Mouse (Mus musculus) liver, embryonic 16.5 days (tissue): ENCODE results near the gene Pomgnt2. TPM values are rescaled to one million over a fixed set of nuclear protein-coding genes. Genes with fewer than 3 reads are reported as not detected.

Source experiments
- ATAC-seq: fragments of 200-750 bp; cut with Nextera tagmentation; 2 replicates; pipeline ENCODE4 v1.8.0; 2017; ENCODE audit warnings: low read depth, mild to moderate bottlenecking, moderate number of reproducible peaks, moderate library complexity
- H3K27ac ChIP-seq: fragments of 300-500 bp; sonication (generic); 2 replicates; pipeline ENCODE4 v1.5.1; 2014; ENCODE audit warnings: mild to moderate bottlenecking, low read length
- H3K27me3 ChIP-seq: fragments of 300-500 bp; sonication (generic); 2 replicates; pipeline ENCODE4 v1.6.1; 2014; ENCODE audit warnings: low read depth, low read length, mixed read lengths; ENCODE audit not compliant: control insufficient read depth, insufficient read depth
- H3K36me3 ChIP-seq: fragments of 300-500 bp; sonication (generic); 2 replicates; pipeline ENCODE4 v1.6.1; 2014; ENCODE audit warnings: mild to moderate bottlenecking; ENCODE audit not compliant: control insufficient read depth, insufficient read depth
- H3K4me1 ChIP-seq: fragments of 300-500 bp; sonication (generic); 2 replicates; pipeline ENCODE4 v1.6.1; 2014; ENCODE audit warnings: low read depth, low read length, mixed read lengths; ENCODE audit not compliant: control insufficient read depth
- H3K4me2 ChIP-seq: fragments of 300-500 bp; sonication (generic); 2 replicates; pipeline ENCODE4 v1.6.1; 2014; ENCODE audit warnings: low read depth, low read length, mixed read lengths
- H3K4me3 ChIP-seq: fragments of 300-500 bp; sonication (generic); 2 replicates; pipeline ENCODE4 v1.5.1; 2014; ENCODE audit warnings: low read depth, mild to moderate bottlenecking, low read length
- H3K9ac ChIP-seq: fragments of 300-500 bp; sonication (generic); 2 replicates; pipeline ENCODE4 v1.6.1; 2014; ENCODE audit warnings: low read depth, low read length
- H3K9me3 ChIP-seq: fragments of 300-500 bp; sonication (generic); replicated peaks from 2 replicates; pipeline ENCODE4 v1.6.1; 2016; ENCODE audit warnings: low read length; ENCODE audit not compliant: control insufficient read depth
- WGBS: fragments of 180-500 bp; shearing (Covaris S2); extraction: QIAGEN DNeasy Blood & Tissue Kit; methylation state at CpG from one replicate; pipeline ENCODE4 v1.1.7; 2014; ENCODE audit not compliant: insufficient replicate concordance; 5-methylcytosine and 5-hydroxymethylcytosine counted together
- polyA plus RNA-seq: library from polyadenylated mRNA; unstranded; fragments of >200 nt; fragmentation: Nextera tagmentation; extraction: Ambion mirVana; gene quantifications from 2 replicates; pipeline ENCODE4 v1.2.1, GENCODE M21; 2015

Pomgnt2 gene
- polyA plus RNA-seq, 1 experiment from 2014 or later, result 3.2 TPM

- no peaks in the 10 kb centered on the region for H3K4me1 ChIP-seq
- WGBS, result 58% methylated on average over 5 of the region's 5 CpGs
- H3K36me3 ChIP-seq, result no peaks in the 10 kb centered on the region
- no peaks in the 10 kb centered on the region for H3K27me3 ChIP-seq
- no peak overlapping the region for H3K9ac ChIP-seq
- no peak for ATAC-seq
- H3K4me2 ChIP-seq, result no peak overlapping the region
- no peaks in the 10 kb centered on the region for H3K9me3 ChIP-seq
- no peak overlapping the region for H3K4me3 ChIP-seq
- H3K27ac ChIP-seq, result no peak overlapping the region
Observed at GRCm38 (mm10) chr9:121968258-121968657, 28.7 kb downstream of the Pomgnt2 start.

GRCm38 (mm10) chr9:121964941-121965340 lies 32.0 kb downstream of the Pomgnt2 start:
- H3K27ac ChIP-seq, result no peak overlapping the region
- no peaks in the 10 kb centered on the region for H3K9me3 ChIP-seq

GRCm38 (mm10) chr9:121959966-121960635 lies 36.8 kb downstream of the Pomgnt2 start:
- WGBS, result 57% methylated on average over 7 of the region's 7 CpGs
- Histone ChIP-seq H3K9me3 (no peaks in the 10 kb centered on the region), H3K36me3 (no peaks in the 10 kb centered on the region), H3K4me1 (no peaks in the 10 kb centered on the region), H3K4me3 (no peak overlapping the region), H3K27me3 (no peaks in the 10 kb centered on the region), H3K4me2 (no peak overlapping the region), H3K9ac (no peak overlapping the region), H3K27ac (no peak overlapping the region)
- no peak for ATAC-seq

More at GRCm38 (mm10) chr9:121964941-121965340, 32.0 kb downstream of the Pomgnt2 start:
- no peaks in the 10 kb centered on the region for H3K36me3 ChIP-seq
- no peak for ATAC-seq
- WGBS, result 73% methylated on average over 7 of the region's 7 CpGs
- H3K4me1 ChIP-seq, result no peaks in the 10 kb centered on the region
- no peak overlapping the region for H3K9ac ChIP-seq
- H3K4me2 ChIP-seq, result no peak overlapping the region
- no peak overlapping the region for H3K4me3 ChIP-seq
- H3K27me3 ChIP-seq, result no peaks in the 10 kb centered on the region

GRCm38 (mm10) chr9:121952596-121952995 lies 44.3 kb downstream of the Pomgnt2 start:
- peaks cover 2% of the 10 kb centered on the region for H3K4me1 ChIP-seq
- no peak overlapping the region for H3K4me3 ChIP-seq
- H3K4me2 ChIP-seq, result no peak overlapping the region
- ATAC-seq, result no peak
- 67% methylated on average over 6 of the region's 6 CpGs for WGBS
- no peaks in the 10 kb centered on the region for H3K36me3 ChIP-seq
- H3K9ac ChIP-seq, result no peak overlapping the region
- H3K27ac ChIP-seq, result no peak overlapping the region
- no peaks in the 10 kb centered on the region for H3K9me3 ChIP-seq
- no peaks in the 10 kb centered on the region for H3K27me3 ChIP-seq

- no peak; the same call in 1 of the 2 replicates for ATAC-seq
- Histone ChIP-seq H3K4me3 (no peak overlapping the region), H3K36me3 (no peaks in the 10 kb centered on the region), H3K4me2 (no peak overlapping the region), H3K27ac (no peak overlapping the region), H3K27me3 (no peaks in the 10 kb centered on the region), H3K9ac (no peak overlapping the region), H3K9me3 (no peaks in the 10 kb centered on the region), H3K4me1 (peaks cover 2% of the 10 kb centered on the region)
- WGBS, result 39% methylated on average over 4 of the region's 4 CpGs
Observed at GRCm38 (mm10) chr9:121951114-121951423, 45.8 kb downstream of the Pomgnt2 start.

- H3K27ac ChIP-seq, result no peak within 1 kb of the TSS
- no peak within 1 kb of the TSS for H3K9ac ChIP-seq
- H3K9me3 ChIP-seq, result no peaks in the 10 kb centered on the region
- H3K4me2 ChIP-seq, result peak within 1 kb of the TSS; percentile 32
- no peaks in the 10 kb centered on the region for H3K36me3 ChIP-seq
- ATAC-seq, result peak; percentile 82
- WGBS, result 17% methylated on average over 14 of the region's 14 CpGs
- H3K27me3 ChIP-seq, result no peaks in the 10 kb centered on the region
- peaks cover 2% of the 10 kb centered on the region for H3K4me1 ChIP-seq
- H3K4me3 ChIP-seq, result no peak within 1 kb of the TSS
Observed at GRCm38 (mm10) chr9:121950418-121951113, 46.3 kb downstream of the Pomgnt2 start, which contains the start of gene Fam198a. Gene Fam198a, plus strand, starts transcription at chr9:121950988.

GRCm38 (mm10) chr9:121948431-121948830 lies 48.5 kb downstream of the Pomgnt2 start:
- 44% methylated on average over 4 of the region's 4 CpGs for WGBS

GRCm38 (mm10) chr9:121947784-121948183 lies 49.1 kb downstream of the Pomgnt2 start:
- Histone ChIP-seq H3K36me3 (no peaks in the 10 kb centered on the region), H3K4me1 (peaks cover 2% of the 10 kb centered on the region), H3K27ac (no peak overlapping the region), H3K4me2 (no peak overlapping the region), H3K4me3 (no peak overlapping the region), H3K9ac (no peak overlapping the region), H3K27me3 (no peaks in the 10 kb centered on the region), H3K9me3 (no peaks in the 10 kb centered on the region)
- WGBS, result 8% methylated on average over 4 of the region's 4 CpGs
- no peak for ATAC-seq

More at GRCm38 (mm10) chr9:121948431-121948830, 48.5 kb downstream of the Pomgnt2 start:
- peaks cover 2% of the 10 kb centered on the region for H3K4me1 ChIP-seq
- ATAC-seq, result no peak
- H3K36me3 ChIP-seq, result no peaks in the 10 kb centered on the region
- no peaks in the 10 kb centered on the region for H3K9me3 ChIP-seq
- no peak overlapping the region for H3K4me3 ChIP-seq
- H3K4me2 ChIP-seq, result no peak overlapping the region
- H3K9ac ChIP-seq, result no peak overlapping the region
- no peaks in the 10 kb centered on the region for H3K27me3 ChIP-seq
- H3K27ac ChIP-seq, result no peak overlapping the region

- ATAC-seq, result no peak
- Histone ChIP-seq H3K27ac (no peak overlapping the region), H3K36me3 (no peaks in the 10 kb centered on the region), H3K4me3 (no peak overlapping the region), H3K9me3 (no peaks in the 10 kb centered on the region), H3K4me2 (no peak overlapping the region), H3K27me3 (no peaks in the 10 kb centered on the region), H3K4me1 (no peaks in the 10 kb centered on the region), H3K9ac (no peak overlapping the region)
- 54% methylated on average over 3 of the region's 3 CpGs for WGBS
Observed at GRCm38 (mm10) chr9:121943628-121944027, 53.3 kb downstream of the Pomgnt2 start.
